Mouse (Mus musculus) limb, embryonic 11.5 days (tissue): ENCODE data around the gene Krba1. TPM values are rescaled to one million over a fixed set of nuclear protein-coding genes. Genes with fewer than 3 reads are reported as not detected.

ENCODE experiments used
- ATAC-seq: fragments of 200-750 bp; cut with Nextera tagmentation; 2 replicates; pipeline ENCODE4 v1.8.0; 2017; ENCODE audit warnings: low read depth; ENCODE audit not compliant: insufficient number of reproducible peaks, low FRiP score, low TSS enrichment
- DNase-seq: peaks from one replicate; pipeline ENCODE4 v3.0.0-alpha.2; 2015; ENCODE audit warnings: low spot score
- H3K27ac ChIP-seq: fragments of 300-500 bp; sonication (generic); replicated peaks from 2 replicates; pipeline ENCODE4 v1.5.1; 2014; ENCODE audit warnings: low read depth, mild to moderate bottlenecking, low read length
- H3K27me3 ChIP-seq: fragments of 300-500 bp; sonication (generic); 2 replicates; pipeline ENCODE4 v1.6.1; 2014; ENCODE audit warnings: mild to moderate bottlenecking, low read length, mixed read lengths; ENCODE audit not compliant: control insufficient read depth, insufficient read depth
- H3K36me3 ChIP-seq: fragments of 300-500 bp; sonication (generic); 2 replicates; pipeline ENCODE4 v1.6.1; 2014; ENCODE audit warnings: mild to moderate bottlenecking, low read length, moderate library complexity, mixed read lengths; ENCODE audit not compliant: control insufficient read depth, insufficient read depth
- H3K4me1 ChIP-seq: fragments of 300-500 bp; sonication (generic); 2 replicates; pipeline ENCODE4 v1.6.1; 2014; ENCODE audit warnings: low read length, mixed read lengths; ENCODE audit not compliant: control insufficient read depth, insufficient read depth
- H3K4me2 ChIP-seq: fragments of 300-500 bp; sonication (generic); 2 replicates; pipeline ENCODE4 v1.6.1; 2014; ENCODE audit warnings: low read depth, mild to moderate bottlenecking, moderate library complexity; ENCODE audit not compliant: severe bottlenecking
- H3K4me3 ChIP-seq: fragments of 300-500 bp; sonication (generic); 2 replicates; pipeline ENCODE4 v1.5.1; 2014; ENCODE audit warnings: low read depth, low read length
- H3K9ac ChIP-seq: fragments of 300-500 bp; sonication (generic); 2 replicates; pipeline ENCODE4 v1.6.1; 2014; ENCODE audit warnings: mild to moderate bottlenecking, low read length
- H3K9me3 ChIP-seq: fragments of 300-500 bp; sonication (generic); 2 replicates; pipeline ENCODE4 v1.6.1; 2016; ENCODE audit warnings: low read length; ENCODE audit not compliant: control insufficient read depth
- WGBS: fragments of 180-500 bp; shearing (Covaris S2); extraction: QIAGEN DNeasy Blood & Tissue Kit; methylation state at CpG from one replicate; pipeline ENCODE4 v1.1.7; 2014; 5-methylcytosine and 5-hydroxymethylcytosine counted together
- polyA plus RNA-seq: library from polyadenylated mRNA; unstranded; fragments of >200 nt; fragmentation: Nextera tagmentation; extraction: Ambion mirVana; gene quantifications from 2 replicates; pipeline ENCODE4 v1.2.1, GENCODE M21; 2014

Krba1 gene
- polyA plus RNA-seq, 1 experiment from 2014 or later = 25.5 TPM

- H3K9me3 ChIP-seq = no peaks in the 10 kb centered on the region
- no peak overlapping the region for H3K27ac ChIP-seq
- no peak overlapping the region for H3K9ac ChIP-seq
- H3K36me3 ChIP-seq = peaks cover 6% of the 10 kb centered on the region; the same call in 1 of the 2 replicates
- 94% methylated on average over 5 of the region's 5 CpGs for WGBS
- H3K27me3 ChIP-seq = no peaks in the 10 kb centered on the region
- no peaks in the 10 kb centered on the region for H3K4me1 ChIP-seq
- no peak for ATAC-seq
- no peak overlapping the region for H3K4me2 ChIP-seq
- DNase-seq = no peak
- no peak overlapping the region for H3K4me3 ChIP-seq
Measured at GRCm38 (mm10) chr6:48399906-48400305, 4.5 kb downstream of the Krba1 start.

GRCm38 (mm10) chr6:48404071-48404470 lies 8.7 kb downstream of the Krba1 start:
- H3K36me3 ChIP-seq = peaks cover 20% of the 10 kb centered on the region; the same call in 1 of the 2 replicates
- no peak overlapping the region for H3K4me3 ChIP-seq
- no peaks in the 10 kb centered on the region for H3K9me3 ChIP-seq
- no peak for DNase-seq
- no peak for ATAC-seq
- H3K27ac ChIP-seq = no peak overlapping the region
- H3K4me2 ChIP-seq = no peak overlapping the region
- 94% methylated on average over 5 of the region's 5 CpGs for WGBS
- H3K4me1 ChIP-seq = no peaks in the 10 kb centered on the region
- H3K9ac ChIP-seq = no peak overlapping the region
- no peaks in the 10 kb centered on the region for H3K27me3 ChIP-seq

- Histone ChIP-seq H3K9me3 (no peaks in the 10 kb centered on the region), H3K36me3 (peaks cover 33% of the 10 kb centered on the region; the same call in 1 of the 2 replicates), H3K27ac (no peak overlapping the region), H3K4me2 (no peak overlapping the region), H3K27me3 (no peaks in the 10 kb centered on the region), H3K4me3 (no peak overlapping the region), H3K4me1 (no peaks in the 10 kb centered on the region), H3K9ac (no peak overlapping the region)
- no peak for DNase-seq
- WGBS = 95% methylated on average over 4 of the region's 4 CpGs
- ATAC-seq = no peak
Measured at GRCm38 (mm10) chr6:48409726-48410343, 14.4 kb downstream of the Krba1 start.

- WGBS = 81% methylated on average over 3 of the region's 3 CpGs
- no peak overlapping the region for H3K4me2 ChIP-seq
- no peaks in the 10 kb centered on the region for H3K9me3 ChIP-seq
- H3K4me1 ChIP-seq = no peaks in the 10 kb centered on the region
- no peak for ATAC-seq
- no peaks in the 10 kb centered on the region for H3K27me3 ChIP-seq
- DNase-seq = no peak
- peaks cover 33% of the 10 kb centered on the region; the same call in 1 of the 2 replicates for H3K36me3 ChIP-seq
- H3K27ac ChIP-seq = no peak overlapping the region
- no peak overlapping the region for H3K4me3 ChIP-seq
- H3K9ac ChIP-seq = no peak overlapping the region
Measured at GRCm38 (mm10) chr6:48410551-48410950, 15.2 kb downstream of the Krba1 start.

- DNase-seq = no peak
- Histone ChIP-seq H3K9ac (no peak overlapping the region), H3K4me1 (no peaks in the 10 kb centered on the region), H3K36me3 (peaks cover 36% of the 10 kb centered on the region), H3K27ac (no peak overlapping the region), H3K9me3 (no peaks in the 10 kb centered on the region), H3K4me3 (no peak overlapping the region), H3K4me2 (no peak overlapping the region), H3K27me3 (no peaks in the 10 kb centered on the region)
- WGBS = 91% methylated on average over 6 of the region's 6 CpGs
- ATAC-seq = no peak
Measured at GRCm38 (mm10) chr6:48411193-48412092, 16.1 kb downstream of the Krba1 start.

- H3K4me1 ChIP-seq = no peaks in the 10 kb centered on the region
- DNase-seq (no peak), ATAC-seq (no peak)
- no peaks in the 10 kb centered on the region for H3K9me3 ChIP-seq
- no peak overlapping the region for H3K4me2 ChIP-seq
- H3K27me3 ChIP-seq = no peaks in the 10 kb centered on the region
- no peak overlapping the region for H3K4me3 ChIP-seq
- WGBS = 91% methylated on average over 4 of the region's 4 CpGs
- H3K36me3 ChIP-seq = peaks cover 39% of the 10 kb centered on the region
- H3K27ac ChIP-seq = no peak overlapping the region
- H3K9ac ChIP-seq = no peak overlapping the region
Measured at GRCm38 (mm10) chr6:48412147-48412546, 16.8 kb downstream of the Krba1 start.

GRCm38 (mm10) chr6:48412662-48413061 lies 17.3 kb downstream of the Krba1 start:
- ATAC-seq (no peak), DNase-seq (no peak)
- Histone ChIP-seq H3K9ac (no peak overlapping the region), H3K4me3 (no peak overlapping the region), H3K4me1 (no peaks in the 10 kb centered on the region), H3K27ac (no peak overlapping the region), H3K9me3 (no peaks in the 10 kb centered on the region), H3K4me2 (no peak overlapping the region), H3K27me3 (no peaks in the 10 kb centered on the region), H3K36me3 (peaks cover 37% of the 10 kb centered on the region)
- WGBS = 92% methylated on average over 3 of the region's 3 CpGs

- 93% methylated on average over 10 of the region's 10 CpGs for WGBS
- no peak overlapping the region for H3K9ac ChIP-seq
- H3K4me2 ChIP-seq = no peak overlapping the region
- H3K4me3 ChIP-seq = no peak overlapping the region
- DNase-seq (no peak), ATAC-seq (no peak)
- no peaks in the 10 kb centered on the region for H3K4me1 ChIP-seq
- H3K36me3 ChIP-seq = peaks cover 38% of the 10 kb centered on the region
- no peaks in the 10 kb centered on the region for H3K9me3 ChIP-seq
- H3K27me3 ChIP-seq = no peaks in the 10 kb centered on the region
- no peak overlapping the region for H3K27ac ChIP-seq
Measured at GRCm38 (mm10) chr6:48413081-48413480, 17.7 kb downstream of the Krba1 start.
